Mouse (Mus musculus): ENCODE data around the gene Zfp518b. TPM values are rescaled to one million over a fixed set of nuclear protein-coding genes. Genes with fewer than 3 reads are reported as not detected.

The Zfp518b gene
- total RNA-seq, 1 experiment from 2014 or later, result 4.7 TPM

DNA sequence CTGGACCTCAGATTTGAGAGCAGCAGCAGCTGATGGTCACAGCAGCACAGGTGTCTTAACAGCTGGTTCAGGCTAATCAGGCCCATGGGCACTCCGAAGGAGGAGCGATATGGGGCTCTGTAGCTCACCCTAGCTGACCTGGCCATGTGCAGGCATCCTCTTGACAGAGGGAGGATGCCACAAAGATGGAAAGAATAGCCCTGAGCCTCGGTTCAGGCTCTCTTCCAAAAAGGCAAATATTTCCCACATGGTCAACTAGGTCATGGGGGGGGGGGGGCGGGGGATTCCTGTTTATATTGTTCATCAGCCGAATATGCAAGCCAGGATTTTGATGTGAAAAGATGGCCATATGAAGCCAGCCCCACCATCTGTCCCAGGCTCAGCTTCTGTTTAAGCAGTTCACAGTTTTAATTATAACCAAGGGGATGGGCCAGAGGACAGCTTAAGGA, 48.3 kb downstream of the Zfp518b start:
- no peak for ATAC-seq (replicated peaks in 1 of 2; ENCODE audit: insufficient read depth in 1 of 2, low FRiP score in 2 of 2, low TSS enrichment in 1 of 2, low read depth in 1 of 2, poor library complexity in 2 of 2, severe bottlenecking in 2 of 2)

DNA sequence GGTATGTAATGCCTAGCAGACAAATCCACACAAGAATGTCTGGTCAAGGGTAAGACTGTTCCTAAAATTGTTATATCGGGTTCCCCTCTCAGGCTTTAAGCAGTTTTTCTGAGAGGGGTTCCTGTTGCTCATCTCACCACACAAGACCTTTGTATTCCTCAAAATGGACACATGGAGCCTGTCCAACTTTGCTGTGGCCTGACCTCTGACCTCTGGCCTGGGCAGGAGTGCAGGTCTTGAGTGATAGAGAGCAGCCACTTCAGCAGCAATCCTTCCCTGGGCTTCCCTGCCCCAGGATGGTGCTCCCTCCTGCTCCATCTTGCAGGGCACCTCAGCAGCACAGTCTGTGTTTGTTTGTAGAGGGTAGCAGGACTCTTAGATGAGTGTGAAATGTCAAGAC, 48.9 kb downstream of the Zfp518b start:
- no peak for ATAC-seq (replicated peaks in 1 of 2; ENCODE audit: insufficient read depth in 1 of 2, low FRiP score in 2 of 2, low TSS enrichment in 1 of 2, low read depth in 1 of 2, poor library complexity in 2 of 2, severe bottlenecking in 2 of 2)

DNA sequence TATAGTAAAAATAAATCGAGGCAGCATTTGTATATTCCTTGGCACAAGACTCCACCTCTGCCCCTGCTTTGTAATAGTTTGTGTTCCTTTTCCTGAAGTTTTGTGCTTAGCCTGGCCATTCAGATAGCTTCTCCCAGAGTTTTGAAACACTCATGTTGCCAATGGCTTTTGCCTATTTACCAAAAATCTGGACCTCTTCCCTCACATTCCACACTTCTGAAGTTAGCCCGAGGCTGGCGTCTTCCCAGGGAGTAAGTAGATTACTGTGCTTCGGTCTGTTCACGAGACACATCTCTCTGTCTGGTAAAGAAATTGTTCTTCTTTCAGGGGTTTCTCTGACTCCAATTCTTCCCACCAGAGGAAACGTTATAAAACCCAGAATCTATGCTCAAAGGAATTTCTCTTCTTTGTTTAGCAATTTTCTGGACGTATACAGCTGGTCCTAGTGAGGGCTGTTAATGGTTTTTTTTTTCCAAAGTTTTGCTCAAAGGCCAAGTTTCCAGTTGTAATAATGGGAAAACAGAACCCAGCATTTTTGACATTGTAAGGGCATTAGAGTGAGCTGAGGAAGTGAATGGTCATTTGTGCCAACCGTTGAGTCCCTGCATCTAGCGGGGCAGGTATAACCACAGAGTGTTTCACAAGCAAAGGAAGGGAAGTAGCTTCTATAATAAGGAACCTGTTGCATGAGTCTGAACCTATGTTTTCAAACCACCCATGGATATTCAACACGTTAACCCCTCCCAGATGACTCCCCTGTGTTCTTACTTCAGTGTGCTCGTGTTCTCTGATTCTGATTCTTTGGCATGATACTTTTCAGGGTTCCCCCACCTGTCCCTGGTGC, 50.1 kb downstream of the Zfp518b start:
- peak; percentile 74 to 91 for ATAC-seq (replicated peaks in 1 of 2; ENCODE audit: insufficient read depth in 1 of 2, low FRiP score in 2 of 2, low TSS enrichment in 1 of 2, low read depth in 1 of 2, poor library complexity in 2 of 2, severe bottlenecking in 2 of 2)

DNA sequence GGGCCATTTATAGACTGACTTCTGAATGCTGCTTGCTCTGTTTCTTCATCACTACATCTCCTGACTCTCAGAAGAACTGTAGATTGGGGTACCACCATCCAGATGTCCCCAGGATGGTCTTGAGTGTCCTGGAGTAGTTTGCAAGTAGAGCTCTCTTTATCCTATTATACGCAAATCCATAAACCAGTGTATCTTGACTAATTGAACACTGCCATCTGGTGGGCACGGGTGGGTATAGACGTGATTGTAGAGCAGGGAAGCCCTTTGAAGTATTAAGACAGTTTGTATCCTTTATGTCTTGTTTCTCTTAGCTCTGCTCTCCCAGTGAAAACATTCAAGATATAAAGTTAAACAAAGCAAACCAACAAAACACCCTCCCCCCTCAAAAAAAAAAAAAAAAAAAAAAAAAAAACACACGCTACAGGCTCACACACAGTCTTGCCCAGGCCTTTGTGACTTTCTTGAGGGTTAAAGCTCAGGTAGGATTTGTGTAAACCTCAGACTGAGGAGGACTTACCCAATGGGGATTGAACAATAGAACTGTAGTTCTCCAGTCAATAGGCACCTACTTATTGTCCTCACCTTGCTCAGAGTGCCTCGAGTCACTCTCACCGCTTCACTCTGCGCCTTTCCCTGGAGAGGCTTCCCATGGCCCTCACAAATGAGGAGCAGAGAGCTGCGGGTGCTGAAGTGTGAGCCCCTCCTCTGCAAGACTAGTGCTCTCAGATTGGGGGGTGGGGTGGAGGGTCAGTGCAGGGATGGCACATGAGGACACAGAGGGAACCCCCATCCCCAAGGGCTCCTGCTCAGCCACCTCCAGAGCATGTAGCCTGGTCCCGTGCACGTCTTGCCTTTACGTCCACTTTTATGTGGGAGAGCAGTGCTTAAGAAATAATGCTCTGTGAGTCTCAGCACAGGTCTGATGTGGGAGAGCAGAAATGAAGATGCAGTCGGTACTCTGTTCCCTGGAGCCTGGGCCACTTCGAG, 51.9 kb downstream of the Zfp518b start:
- peak; percentile 65 to 76; a peak in 3 of 4 replicates for ATAC-seq (replicated peaks in 1 of 2; ENCODE audit: insufficient read depth in 1 of 2, low FRiP score in 2 of 2, low TSS enrichment in 1 of 2, low read depth in 1 of 2, poor library complexity in 2 of 2, severe bottlenecking in 2 of 2)

DNA sequence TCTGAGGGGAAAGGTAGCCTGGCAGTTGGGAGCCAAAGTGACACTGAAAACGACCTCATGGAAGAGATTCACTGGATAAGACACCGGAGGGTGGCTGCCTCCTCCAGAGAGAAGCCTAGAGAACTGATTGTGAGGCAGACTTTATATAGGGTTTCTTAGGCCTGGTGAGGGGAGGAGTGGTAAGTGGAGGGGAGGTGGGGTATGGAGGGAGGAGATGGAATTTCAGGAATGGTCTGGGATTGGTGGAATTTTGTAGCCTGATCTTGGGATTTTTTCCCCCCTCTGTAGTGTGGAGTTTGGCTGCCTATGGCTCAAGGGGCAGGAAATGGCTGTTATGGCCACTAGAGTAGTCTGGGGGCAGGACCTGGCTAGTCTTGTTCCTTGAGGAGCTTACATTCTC, 56.6 kb downstream of the Zfp518b start:
- ATAC-seq (replicated peaks in 1 of 2; ENCODE audit: insufficient read depth in 1 of 2, low FRiP score in 2 of 2, low TSS enrichment in 1 of 2, low read depth in 1 of 2, poor library complexity in 2 of 2, severe bottlenecking in 2 of 2), result no peak

DNA sequence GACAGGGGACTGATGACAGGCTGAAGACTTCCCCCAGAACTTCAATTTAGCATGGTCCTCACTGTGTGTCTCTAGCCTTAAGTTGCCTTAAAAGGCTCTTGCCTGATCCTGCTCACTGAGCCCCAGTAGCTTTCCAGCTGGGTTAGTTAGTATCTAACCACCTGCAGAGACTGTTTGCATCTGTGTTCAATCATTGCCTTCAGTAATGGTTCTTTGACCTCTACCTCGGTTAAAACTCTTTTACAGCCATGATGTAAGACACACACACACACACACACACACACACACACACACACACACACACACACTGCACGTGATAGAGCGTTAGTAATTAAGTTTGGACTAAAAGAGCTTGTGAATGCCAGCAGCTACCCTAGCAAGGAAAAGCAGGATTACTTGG, 57.7 kb downstream of the Zfp518b start:
- no peak for ATAC-seq (replicated peaks in 1 of 2; ENCODE audit: insufficient read depth in 1 of 2, low FRiP score in 2 of 2, low TSS enrichment in 1 of 2, low read depth in 1 of 2, poor library complexity in 2 of 2, severe bottlenecking in 2 of 2)

DNA sequence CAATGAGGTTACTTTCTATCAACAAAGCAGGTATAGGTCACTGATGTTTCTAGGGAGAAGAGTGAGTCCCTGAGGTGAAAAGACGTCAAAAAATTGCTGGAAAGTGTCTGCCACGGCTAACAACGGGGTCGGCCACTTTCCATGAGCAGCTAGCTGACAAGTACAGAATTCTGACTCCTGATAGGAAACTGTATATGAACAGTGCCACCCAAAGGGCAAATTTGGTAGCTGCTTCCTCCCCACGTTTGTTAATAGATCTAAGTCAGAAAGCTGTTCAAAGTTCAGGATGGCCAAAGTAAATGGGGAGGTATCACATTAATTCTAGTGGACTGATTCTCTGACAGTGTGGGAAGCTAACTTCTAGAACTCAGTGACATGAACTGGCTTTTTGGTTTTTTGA, 63.8 kb downstream of the Zfp518b start:
- ATAC-seq (replicated peaks in 1 of 2; ENCODE audit: insufficient read depth in 1 of 2, low FRiP score in 2 of 2, low TSS enrichment in 1 of 2, low read depth in 1 of 2, poor library complexity in 2 of 2, severe bottlenecking in 2 of 2), result peak; percentile 80 to 82

DNA sequence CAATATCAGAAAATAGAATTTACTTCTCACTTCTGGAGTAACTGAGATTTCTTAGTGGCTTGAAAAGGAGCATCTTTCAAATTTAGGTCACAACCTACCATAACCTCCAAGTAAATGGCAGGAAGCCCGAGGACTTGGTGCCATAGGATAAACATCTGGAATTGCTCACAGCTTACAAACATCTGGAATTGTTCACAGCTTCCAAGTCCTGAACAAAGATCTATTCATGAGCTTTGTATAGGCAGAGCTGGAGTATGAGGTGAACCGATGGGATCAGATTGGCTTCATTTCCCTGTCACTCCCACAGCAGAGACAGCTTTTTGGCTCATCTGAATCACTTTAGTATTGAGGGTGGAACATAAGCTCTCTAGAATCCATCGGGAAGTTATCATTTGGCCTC, 65.7 kb downstream of the Zfp518b start:
- no peak for ATAC-seq (replicated peaks in 1 of 2; ENCODE audit: insufficient read depth in 1 of 2, low FRiP score in 2 of 2, low TSS enrichment in 1 of 2, low read depth in 1 of 2, poor library complexity in 2 of 2, severe bottlenecking in 2 of 2)

Other genes with a start within 250 kb of the Zfp518b start
- gene Slc2a9, start 181.7 kb downstream of the Zfp518b start, total RNA-seq (2017), result 6.7 and 10.2 TPM in 2 replicates
- 175 and 185 TPM in 2 replicates for gene Wdr1, start 121.6 kb downstream of the Zfp518b start, total RNA-seq (2017)
- gene Clnk, start 192.0 kb upstream of the Zfp518b start, total RNA-seq (2017), result 12.5 and 24.8 TPM in 2 replicates

Data from hematopoietic stem cell, adult 5-6 weeks (primary cell).